Comparison of ENCODE assay signal across 26 mouse cellular contexts in genomic region chr4:102594506-102594905, GRCm38 (mm10).
A peak's percentile ranks its signal among the peaks of the same experiment; 100 is the strongest.
DNase-seq lines count a peak whose midpoint lies in the region; ATAC-seq and TF ChIP-seq lines count a peak whose summit lies in the region.
"Had no signal": no experiment of that assay in that cellular context is flagged by ENCODE, and none has a peak within 500 bp of the region (broad histone marks: within the 10 kb centered on the region; RNA-seq: fewer than 3 reads in every experiment).

No protein-coding gene starts in this region.

- H3K36me3 ChIP-seq in neural tube, embryonic 15.5 days: peaks cover 21% of the 10 kb centered on the region
- H3K36me3 ChIP-seq: G1E had no signal

- H3K4me1 ChIP-seq in neural tube, embryonic 15.5 days: peaks cover 39% of the 10 kb centered on the region

- no peaks in the 10 kb centered on the region for H3K27me3 ChIP-seq in neural tube, embryonic 15.5 days (replicated peaks)
- H3K27me3 ChIP-seq: embryonic facial prominence, embryonic 13.5 days; forebrain, embryonic 15.5 days; hindbrain, embryonic 15.5 days; liver, embryonic 12.5 days; midbrain, embryonic 12.5 days had no signal

- intact Hi-C loops in left cerebral cortex, postnatal 4 days (cut with DNase I): loop anchor here (10.0 kb wide), 1 partner anchor 100 kb away; no protein-coding TSS in a partner anchor
- intact Hi-C loops in left cerebral cortex, adult 2 months (cut with DNase I): no loop called here

- no peak overlapping the region for H3K27ac ChIP-seq in left cerebral cortex, adult 2 months
- H3K27ac ChIP-seq in neural tube, embryonic 15.5 days (replicated peaks): no peak overlapping the region
- H3K27ac ChIP-seq: embryonic facial prominence, embryonic 13.5 days; forebrain, embryonic 10.5 days; forebrain, embryonic 15.5 days; hindbrain, embryonic 10.5 days; hindbrain, embryonic 15.5 days; liver, embryonic 12.5 days; midbrain, embryonic 12.5 days; stomach, postnatal 0 days had no signal

- H3K9me3 ChIP-seq in neural tube, embryonic 15.5 days (replicated peaks): no peaks in the 10 kb centered on the region
- H3K9me3 ChIP-seq: embryonic facial prominence, embryonic 13.5 days; forebrain, embryonic 10.5 days; forebrain, embryonic 15.5 days; hindbrain, embryonic 10.5 days; hindbrain, embryonic 15.5 days; liver, embryonic 12.5 days; midbrain, embryonic 12.5 days had no signal

- WGBS in neural tube, embryonic 15.5 days: 78% methylated on average over 3 of the region's 3 CpGs

- ATAC-seq in neural tube, embryonic 15.5 days (ENCODE audit: low FRiP score): no peak
- ATAC-seq: forebrain, embryonic 15.5 days; inflammation-experienced regulatory T-cells, adult 6 months; liver, embryonic 12.5 days; liver, postnatal 0 days had no signal

- H3K4me3 ChIP-seq in left cerebral cortex, adult 2 months: no peak overlapping the region
- H3K4me3 ChIP-seq in neural tube, embryonic 15.5 days (replicated peaks): no peak overlapping the region
- H3K4me3 ChIP-seq: embryonic facial prominence, embryonic 13.5 days; forebrain, embryonic 10.5 days; forebrain, embryonic 15.5 days; hindbrain, embryonic 10.5 days; hindbrain, embryonic 15.5 days; liver, embryonic 12.5 days; midbrain, embryonic 12.5 days had no signal

- H3K4me2 ChIP-seq in neural tube, embryonic 15.5 days: no peak overlapping the region
- H3K4me2 ChIP-seq: embryonic facial prominence, embryonic 13.5 days; forebrain, embryonic 15.5 days; liver, embryonic 12.5 days; midbrain, embryonic 12.5 days had no signal

- TF ChIP-seq CTCF in left cerebral cortex, adult 2 months (IDR thresholded peaks at IDR 0.05): no peak

- peak; percentile 47 for DNase-seq in cerebellum, adult 11-12 months
- no peak for DNase-seq in cerebellum, adult 8-10 months
- DNase-seq in left cerebral cortex, postnatal 4 days: peak; percentile 21
- DNase-seq in left cerebral cortex, adult 2 months (ENCODE audit: extremely low spot score in 1 of 2, low spot score in 2 of 2): no peak
- peak; percentile 51 to 69 for DNase-seq in cerebellum, postnatal 25 days
- DNase-seq in adrenal gland, postnatal 14 days: no peak
- DNase-seq: adrenal gland, postnatal 10 days; heart, postnatal 14 days; kidney, adult 11 months; kidney, postnatal 14 days; liver, postnatal 0 days; lung, postnatal 36 days; spleen, adult 18-20 months; thymus, adult 18-20 months; thymus, postnatal 25 days had no signal

- no peak overlapping the region for H3K9ac ChIP-seq in neural tube, embryonic 15.5 days (replicated peaks)
- H3K9ac ChIP-seq: embryonic facial prominence, embryonic 13.5 days; forebrain, embryonic 15.5 days; hindbrain, embryonic 15.5 days; liver, embryonic 12.5 days; liver, postnatal 0 days; midbrain, embryonic 12.5 days had no signal

Comparison
In these comparisons a context has a peak if more than half of its experiments do, and no peak if none do; other contexts are left out.
1. DNase-seq: peak in cerebellum, adult 11-12 months (single experiment), left cerebral cortex, postnatal 4 days (single experiment) and cerebellum, postnatal 25 days (2 of 2); none in cerebellum, adult 8-10 months (single experiment), left cerebral cortex, adult 2 months (0 of 2) and adrenal gland, postnatal 14 days (single experiment).